ENCODE assay signal across 18 mouse cellular contexts in genomic region chr7:68270551-68270950, GRCm38 (mm10). TPM values are rescaled to one million over a fixed set of nuclear protein-coding genes. Genes with fewer than 3 reads are reported as not detected.
"Had no signal": no experiment of that assay in that cellular context is flagged by ENCODE, and none has a peak within 500 bp of the region (broad histone marks: within the 10 kb centered on the region; RNA-seq: fewer than 3 reads in every experiment).

No protein-coding gene starts in this region.

- H3K36me3 ChIP-seq: hindbrain, embryonic 15.5 days; limb, embryonic 12.5 days; liver, embryonic 13.5 days; midbrain, embryonic 13.5 days; neural tube, embryonic 15.5 days had no signal

- H3K27ac ChIP-seq: hindbrain, embryonic 15.5 days; limb, embryonic 12.5 days; liver, embryonic 13.5 days; midbrain, embryonic 13.5 days; neural tube, embryonic 15.5 days had no signal

- H3K9ac ChIP-seq: hindbrain, embryonic 15.5 days; limb, embryonic 12.5 days; liver, embryonic 13.5 days; liver, postnatal 0 days; midbrain, embryonic 13.5 days; neural tube, embryonic 15.5 days had no signal

- DNase-seq: kidney, adult 18-20 months; kidney, postnatal 25 days; layer of hippocampus, postnatal 36 days; liver, embryonic 13.5 days; liver, postnatal 0 days; right cerebral cortex, adult 18-20 months; right cerebral cortex, postnatal 25 days; thymus, adult 18-20 months; thymus, postnatal 14 days had no signal

- ATAC-seq: inflammation-experienced regulatory T-cells, adult 6 months; liver, postnatal 0 days; midbrain, embryonic 13.5 days had no signal

- H3K4me3 ChIP-seq: hindbrain, embryonic 15.5 days; limb, embryonic 12.5 days; liver, embryonic 13.5 days; midbrain, embryonic 13.5 days; neural tube, embryonic 15.5 days had no signal

- H3K4me2 ChIP-seq: hindbrain, embryonic 15.5 days; limb, embryonic 12.5 days; liver, embryonic 13.5 days; midbrain, embryonic 13.5 days; neural tube, embryonic 15.5 days had no signal

- H3K9me3 ChIP-seq: hindbrain, embryonic 15.5 days; limb, embryonic 12.5 days; liver, embryonic 13.5 days; midbrain, embryonic 13.5 days; neural tube, embryonic 15.5 days had no signal

RNA-seq across cellular contexts. Expression of gene Fam169b, which starts 3.1 kb away (rescaled TPM):
- polyA plus RNA-seq: midbrain, embryonic 13.5 days; midbrain, postnatal 0 days had no signal

RNA-seq across cellular contexts. Expression of gene Pgpep1l, which starts 6.5 kb away (rescaled TPM):
- polyA plus RNA-seq: hindbrain, embryonic 15.5 days; kidney, embryonic 14.5 days; limb, embryonic 12.5 days; liver, embryonic 13.5 days; liver, postnatal 0 days; midbrain, embryonic 13.5 days; midbrain, postnatal 0 days; neural tube, embryonic 11.5 days; neural tube, embryonic 15.5 days; small intestine, adult 2 months had no signal
